Mouse (Mus musculus) ES-E14 (cell line): ENCODE results near the gene Nxph4. TPM values are rescaled to one million over a fixed set of nuclear protein-coding genes. Genes with fewer than 3 reads are reported as not detected.
A peak's percentile ranks its signal among the peaks of the same experiment; 100 is the strongest.

Source experiments
- DNase-seq: peaks from one replicate; pipeline ENCODE4 v3.0.0-alpha.2; 2013; ENCODE audit warnings: low read depth, low spot score
- H3K27ac ChIP-seq: 2 replicates; pipeline ENCODE4 v1.5.1; 2012; ENCODE audit warnings: low read depth, mild to moderate bottlenecking, low read length, moderate library complexity, mixed read lengths; ENCODE audit not compliant: poor library complexity, insufficient read depth, severe bottlenecking
- H3K36me3 ChIP-seq: 2 replicates; pipeline ENCODE4 v1.6.1; 2012; ENCODE audit warnings: mild to moderate bottlenecking, low read length, moderate library complexity, mixed read lengths; ENCODE audit not compliant: control insufficient read depth, poor library complexity, insufficient read depth, severe bottlenecking
- H3K4me1 ChIP-seq, 2 experiments: fragments of 150-350 bp in 1 of 2; sonication (generic) in 1 of 2; 2 replicates each; pipeline ENCODE4 v1.6.1; 2012; ENCODE audit warnings: low read length in 2 of 2, mild to moderate bottlenecking in 1 of 2, mixed read lengths in 1 of 2; ENCODE audit not compliant: control insufficient read depth in 2 of 2, insufficient read depth in 2 of 2, poor library complexity in 1 of 2
- H3K4me3 ChIP-seq, 2 experiments: fragments of 150-350 bp in 1 of 2; sonication (generic) in 1 of 2; 2 replicates each; pipeline ENCODE4 v1.5.1; 2012; ENCODE audit warnings: low read length in 2 of 2, low read depth in 1 of 2, mild to moderate bottlenecking in 1 of 2, mixed read lengths in 1 of 2; ENCODE audit not compliant: insufficient read depth in 1 of 2, poor library complexity in 1 of 2, severe bottlenecking in 1 of 2
- H3K9ac ChIP-seq: 2 replicates; pipeline ENCODE4 v1.6.1; 2012; ENCODE audit warnings: low read depth, mild to moderate bottlenecking, low read length, mixed read lengths; ENCODE audit not compliant: poor library complexity, insufficient read depth, severe bottlenecking
- H3K9me3 ChIP-seq: fragments of 150-350 bp; sonication (generic); 2 replicates; pipeline ENCODE4 v1.6.1; 2012; ENCODE audit warnings: low read depth, mild to moderate bottlenecking, low read length; ENCODE audit not compliant: control insufficient read depth, insufficient read depth
- CHD2 ChIP-seq: IDR thresholded peaks from 2 replicates; pipeline ENCODE4 v1.6.1; 2014; ENCODE audit warnings: mild to moderate bottlenecking, low read depth, low read length, inconsistent platforms
- HCFC1 ChIP-seq: IDR thresholded peaks from 2 replicates; pipeline ENCODE4 v1.6.1; 2012; ENCODE audit warnings: low read length, inconsistent platforms, borderline replicate concordance; ENCODE audit not compliant: insufficient read depth
- MAFK ChIP-seq: IDR thresholded peaks from 2 replicates; pipeline ENCODE4 v1.6.1; 2014; ENCODE audit warnings: mild to moderate bottlenecking, low read depth, low read length, inconsistent platforms; ENCODE audit not compliant: insufficient read depth
- ZC3H11A ChIP-seq: IDR thresholded peaks from 2 replicates; pipeline ENCODE4 v1.6.1; 2012; ENCODE audit warnings: low read depth, mild to moderate bottlenecking, inconsistent platforms, low read length, borderline replicate concordance
- ZNF384 ChIP-seq: IDR thresholded peaks from 2 replicates; pipeline ENCODE4 v1.6.1; 2012; ENCODE audit warnings: low read depth, low read length, inconsistent platforms
- in situ Hi-C, 2 experiments: fragments of 600-800 bp; cut with MboI; formaldehyde crosslinking; loops; one replicate each; pipeline ENCODE4 v1.15.1; 2025; ENCODE audit warnings: low sequenced_read_pairs in 2 of 2, inconsistent platforms in 1 of 2; ENCODE audit not compliant: unreplicated experiment in 2 of 2
- total RNA-seq: library from RNA; depleted of rRNA; stranded (reverse); fragments of 300-350 nt; gene quantifications from 2 replicates; pipeline ENCODE4 v1.2.3, GENCODE M21; 2012

The Nxph4 gene
- total RNA-seq, 1 experiment = 0.76 TPM

DNA sequence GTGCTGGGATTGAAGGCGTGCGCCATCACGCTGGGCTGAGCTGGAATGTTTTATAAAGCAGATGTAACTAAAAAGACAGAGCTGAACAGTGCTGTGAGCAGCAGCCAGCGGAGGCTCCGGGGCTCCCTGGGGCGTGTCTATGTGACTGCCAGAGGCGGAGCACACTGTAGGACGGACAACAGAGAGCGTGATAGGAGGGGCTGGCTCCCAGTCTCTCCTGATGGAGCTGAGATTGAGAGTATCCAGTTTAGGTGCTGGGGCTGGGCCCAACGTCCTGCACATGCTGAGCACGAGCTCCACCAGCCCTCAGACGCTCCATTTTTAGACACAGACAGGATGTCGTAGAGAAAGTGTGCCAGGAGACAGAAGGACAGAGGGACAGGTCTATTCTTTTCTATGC, 29.9 kb upstream of the Nxph4 start:
- TF ChIP-seq ZC3H11A = no peak
- no peaks in the 10 kb centered on the region for H3K9me3 ChIP-seq
- in situ Hi-C loops = no loop called here
- no peak overlapping the region for H3K27ac ChIP-seq
- no peak for DNase-seq
- no peaks in the 10 kb centered on the region; the same call in 1 of the 2 replicates for H3K36me3 ChIP-seq
- no peak overlapping the region for H3K9ac ChIP-seq
- no peak overlapping the region for H3K4me3 ChIP-seq
- H3K4me1 ChIP-seq = peaks cover 0 to 33% of the 10 kb centered on the region in 2 experiments; a peak in 2 of 4 replicates

DNA sequence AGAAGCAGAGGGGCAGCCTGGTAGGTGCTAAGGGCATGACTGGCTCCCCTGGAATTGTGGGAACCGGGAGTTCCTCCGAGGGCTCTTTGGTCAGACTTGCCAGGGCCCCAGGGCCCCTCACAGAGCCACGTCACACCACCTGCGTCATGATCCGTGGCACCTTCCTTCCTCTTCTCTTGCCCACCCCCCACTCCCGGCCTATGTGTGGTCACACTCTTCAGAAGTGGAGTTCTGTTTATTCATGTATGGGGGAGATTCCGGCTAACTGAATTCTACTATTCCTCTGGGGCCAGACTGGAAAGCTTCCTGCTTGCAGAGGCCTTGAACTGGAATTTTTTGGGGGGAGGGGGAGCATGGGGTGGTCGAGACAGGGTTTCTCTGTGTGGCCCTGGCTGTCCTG, 29.5 kb upstream of the Nxph4 start:
- H3K4me1 ChIP-seq = peaks cover 0 to 33% of the 10 kb centered on the region in 2 experiments; a peak in 2 of 4 replicates
- H3K9me3 ChIP-seq = no peaks in the 10 kb centered on the region
- no peak overlapping the region for H3K9ac ChIP-seq
- no peak overlapping the region for H3K4me3 ChIP-seq
- DNase-seq = no peak
- TF ChIP-seq CHD2 (no peak), ZNF384 (no peak), ZC3H11A (no peak), HCFC1 (no peak), MAFK (no peak)
- H3K36me3 ChIP-seq = no peaks in the 10 kb centered on the region; the same call in 1 of the 2 replicates
- in situ Hi-C loops = no loop called here
- no peak overlapping the region for H3K27ac ChIP-seq

GRCm38 (mm10) chr10:127561145-127561544, 26.8 kb upstream of the Nxph4 start:
- Histone ChIP-seq H3K27ac (no peak overlapping the region), H3K9ac (no peak overlapping the region), H3K4me3 (no peak overlapping the region), H3K36me3 (peaks cover 3% of the 10 kb centered on the region; the same call in 1 of the 2 replicates), H3K9me3 (no peaks in the 10 kb centered on the region), H3K4me1 (peaks cover 0 to 43% of the 10 kb centered on the region in 2 experiments; a peak in 2 of 4 replicates)
- in situ Hi-C loops = no loop called here
- peak; percentile 34; the same call in 1 of the 2 replicates for TF ChIP-seq ZNF384
- TF ChIP-seq HCFC1 = no peak
- DNase-seq = no peak

DNA sequence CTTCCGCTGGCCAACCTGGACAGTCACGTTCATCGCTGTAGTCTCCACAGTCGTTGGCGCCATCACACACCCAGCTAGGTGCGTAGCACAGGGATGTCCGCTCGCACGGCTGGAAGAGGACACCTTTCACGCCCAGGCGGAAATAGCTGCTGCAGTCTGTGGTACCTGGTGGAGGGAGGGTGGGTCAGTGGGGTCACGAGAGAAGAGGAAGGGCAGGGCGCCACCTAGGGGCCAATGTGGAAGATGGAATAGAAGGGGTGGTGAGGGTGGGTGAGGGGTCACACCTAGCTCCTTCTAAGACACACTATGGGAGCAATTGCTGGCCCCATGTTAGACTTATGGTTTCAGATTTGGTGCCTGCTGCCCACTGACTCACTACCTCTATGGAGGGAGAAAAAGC, 23.0 kb upstream of the Nxph4 start:
- in situ Hi-C loops = no loop called here
- H3K4me3 ChIP-seq = peak overlapping the region in 1 of 2 experiments; percentile 47; a peak in 1 of 4 replicates

DNA sequence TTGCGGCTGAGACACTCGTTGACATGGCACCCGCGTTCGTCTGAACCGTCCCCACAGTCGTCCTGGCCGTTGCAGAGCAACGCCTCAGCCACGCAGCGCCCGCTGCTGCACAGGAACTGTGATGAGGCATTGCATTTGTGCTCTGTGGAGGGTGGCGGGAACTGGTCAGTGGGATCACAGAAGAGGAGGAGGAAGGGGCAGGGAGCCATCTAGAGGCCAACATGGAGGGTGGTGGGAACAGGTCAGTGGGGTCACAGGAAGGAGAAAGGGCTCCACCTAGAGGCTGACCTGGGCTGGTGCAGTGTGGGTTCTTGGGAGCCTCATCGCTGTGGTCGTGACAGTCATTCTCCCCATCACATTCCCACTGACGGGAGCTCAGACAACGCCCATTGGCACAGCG, 21.3 kb upstream of the Nxph4 start:
- in situ Hi-C loops = no loop called here
- H3K36me3 ChIP-seq = peaks cover 14% of the 10 kb centered on the region; the same call in 1 of the 2 replicates
- TF ChIP-seq HCFC1 = 0 out of 2 replicates have a peak, but pooled peaks have one; percentile 34
- no peak; the same call in 1 of the 2 replicates for TF ChIP-seq ZC3H11A
- H3K9me3 ChIP-seq = no peaks in the 10 kb centered on the region
- H3K27ac ChIP-seq = no peak overlapping the region
- peak; percentile 80 for DNase-seq
- no peak overlapping the region for H3K4me3 ChIP-seq
- no peak overlapping the region for H3K9ac ChIP-seq
- peaks cover 0 to 22% of the 10 kb centered on the region in 2 experiments; a peak in 2 of 4 replicates for H3K4me1 ChIP-seq

More for the DNA sequence above, 23.0 kb upstream of the Nxph4 start:
- Histone ChIP-seq H3K9me3 (no peaks in the 10 kb centered on the region), H3K27ac (no peak overlapping the region), H3K9ac (0 out of 2 replicates have a peak overlapping the region, but pooled peaks have one; percentile 22), H3K4me1 (peaks cover 0 to 30% of the 10 kb centered on the region in 2 experiments; a peak in 2 of 4 replicates), H3K36me3 (peaks cover 14% of the 10 kb centered on the region; the same call in 1 of the 2 replicates)
- TF ChIP-seq MAFK (no peak), CHD2 (no peak), HCFC1 (no peak)
- peak; percentile 45 for DNase-seq
